Mouse (Mus musculus) embryonic facial prominence, embryonic 14.5 days (tissue): ENCODE measurements around the gene S100b. TPM values are rescaled to one million over a fixed set of nuclear protein-coding genes. Genes with fewer than 3 reads are reported as not detected.

Source experiments
- ATAC-seq: fragments of 200-750 bp; cut with Nextera tagmentation; 2 replicates; pipeline ENCODE4 v1.8.0; 2017; ENCODE audit warnings: low read depth, moderate number of reproducible peaks, moderate TSS enrichment
- DNase-seq: peaks from one replicate; pipeline ENCODE4 v3.0.0-alpha.2; 2015; ENCODE audit warnings: low spot score
- H3K27ac ChIP-seq: fragments of 300-500 bp; sonication (generic); replicated peaks from 2 replicates; pipeline ENCODE4 v1.5.1; 2014; ENCODE audit warnings: low read depth, mild to moderate bottlenecking, low read length, moderate library complexity
- H3K27me3 ChIP-seq: fragments of 300-500 bp; sonication (generic); replicated peaks from 2 replicates; pipeline ENCODE4 v1.6.1; 2014; ENCODE audit warnings: low read length; ENCODE audit not compliant: control insufficient read depth, insufficient read depth
- H3K36me3 ChIP-seq: fragments of 300-500 bp; sonication (generic); 2 replicates; pipeline ENCODE4 v1.6.1; 2014; ENCODE audit warnings: low read length, mixed read lengths; ENCODE audit not compliant: control insufficient read depth, insufficient read depth
- H3K4me1 ChIP-seq: fragments of 300-500 bp; sonication (generic); 2 replicates; pipeline ENCODE4 v1.6.1; 2014; ENCODE audit warnings: antibody characterized with exemption, low read length; ENCODE audit not compliant: control insufficient read depth, insufficient read depth
- H3K4me2 ChIP-seq: fragments of 300-500 bp; sonication (generic); 2 replicates; pipeline ENCODE4 v1.6.1; 2014; ENCODE audit warnings: low read depth, mild to moderate bottlenecking, low read length, moderate library complexity, mixed read lengths
- H3K4me3 ChIP-seq: fragments of 300-500 bp; sonication (generic); 2 replicates; pipeline ENCODE4 v1.5.1; 2014; ENCODE audit warnings: low read depth, mild to moderate bottlenecking, low read length
- H3K9ac ChIP-seq: fragments of 300-500 bp; sonication (generic); 2 replicates; pipeline ENCODE4 v1.6.1; 2014; ENCODE audit warnings: low read depth, mild to moderate bottlenecking, low read length, moderate library complexity, mixed read lengths
- H3K9me3 ChIP-seq: fragments of 300-500 bp; sonication (generic); 2 replicates; pipeline ENCODE4 v1.6.1; 2016; ENCODE audit warnings: low read length; ENCODE audit not compliant: control insufficient read depth
- whole genome bisulfite sequencing: fragments of 180-500 bp; shearing (Covaris S2); extraction: QIAGEN DNeasy Blood & Tissue Kit; methylation state at CpG from one replicate; pipeline ENCODE4 v1.1.7; 2014; 5-methylcytosine and 5-hydroxymethylcytosine counted together
- polyA plus RNA-seq: library from polyadenylated mRNA; unstranded; fragments of >200 nt; fragmentation: Nextera tagmentation; extraction: Ambion mirVana; gene quantifications from 2 replicates; pipeline ENCODE4 v1.2.1, GENCODE M21; 2014

S100b gene
- polyA plus RNA-seq, 1 experiment from 2014 or later, result 12.9 TPM

DNA sequence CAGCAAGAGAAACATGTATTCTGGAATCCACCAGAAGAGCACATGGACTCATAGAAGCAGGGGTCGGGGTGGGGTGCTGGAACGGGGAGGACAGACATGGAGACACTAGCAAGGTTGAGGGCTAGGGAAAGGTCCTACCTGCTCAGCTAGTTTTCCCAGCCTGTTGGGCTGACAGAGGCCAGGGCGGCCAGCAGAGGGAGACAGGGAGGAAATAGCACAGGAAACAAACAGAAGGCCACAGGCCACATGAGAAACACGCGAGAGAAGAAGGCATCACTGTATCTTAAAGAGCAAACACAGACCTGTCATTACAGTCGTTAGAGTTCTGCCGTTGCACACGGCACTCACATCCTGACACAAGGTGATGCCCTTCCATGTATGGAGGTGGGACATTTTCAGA is 17.6 kb downstream of the S100b start:
- 32% methylated on average over 8 of the region's 8 CpGs for WGBS

GRCm38 (mm10) chr10:76275256-76275655 is 21.6 kb downstream of the S100b start:
- no peaks in the 10 kb centered on the region for H3K9me3 ChIP-seq
- H3K27me3 ChIP-seq, result no peaks in the 10 kb centered on the region
- ATAC-seq, result no peak
- peaks cover 93% of the 10 kb centered on the region for H3K36me3 ChIP-seq
- no peak overlapping the region for H3K4me3 ChIP-seq
- no peak overlapping the region for H3K27ac ChIP-seq
- no peak overlapping the region for H3K4me2 ChIP-seq
- no peaks in the 10 kb centered on the region for H3K4me1 ChIP-seq
- DNase-seq, result no peak
- 82% methylated on average over 10 of the region's 10 CpGs for WGBS
- H3K9ac ChIP-seq, result no peak overlapping the region; the same call in 1 of the 2 replicates

More for the DNA sequence above, 17.6 kb downstream of the S100b start:
- H3K4me1 ChIP-seq, result no peaks in the 10 kb centered on the region
- peak overlapping the region; percentile 2; the same call in 1 of the 2 replicates for H3K9ac ChIP-seq
- H3K9me3 ChIP-seq, result no peaks in the 10 kb centered on the region
- H3K4me3 ChIP-seq, result no peak overlapping the region
- peaks cover 93% of the 10 kb centered on the region for H3K36me3 ChIP-seq
- no peaks in the 10 kb centered on the region for H3K27me3 ChIP-seq
- H3K4me2 ChIP-seq, result no peak overlapping the region
- no peak overlapping the region for H3K27ac ChIP-seq
- DNase-seq (peak; percentile 20), ATAC-seq (no peak)

- peaks cover 91% of the 10 kb centered on the region for H3K36me3 ChIP-seq
- H3K27me3 ChIP-seq, result no peaks in the 10 kb centered on the region
- no peak overlapping the region for H3K27ac ChIP-seq
- no peak overlapping the region for H3K4me3 ChIP-seq
- no peaks in the 10 kb centered on the region for H3K9me3 ChIP-seq
- H3K4me1 ChIP-seq, result no peaks in the 10 kb centered on the region
- no peak overlapping the region for H3K9ac ChIP-seq
- WGBS, result 76% methylated on average over 5 of the region's 5 CpGs
- no peak for ATAC-seq
- DNase-seq, result no peak
- no peak overlapping the region for H3K4me2 ChIP-seq
Observed at GRCm38 (mm10) chr10:76278541-76279097, 25.0 kb downstream of the S100b start.

DNA sequence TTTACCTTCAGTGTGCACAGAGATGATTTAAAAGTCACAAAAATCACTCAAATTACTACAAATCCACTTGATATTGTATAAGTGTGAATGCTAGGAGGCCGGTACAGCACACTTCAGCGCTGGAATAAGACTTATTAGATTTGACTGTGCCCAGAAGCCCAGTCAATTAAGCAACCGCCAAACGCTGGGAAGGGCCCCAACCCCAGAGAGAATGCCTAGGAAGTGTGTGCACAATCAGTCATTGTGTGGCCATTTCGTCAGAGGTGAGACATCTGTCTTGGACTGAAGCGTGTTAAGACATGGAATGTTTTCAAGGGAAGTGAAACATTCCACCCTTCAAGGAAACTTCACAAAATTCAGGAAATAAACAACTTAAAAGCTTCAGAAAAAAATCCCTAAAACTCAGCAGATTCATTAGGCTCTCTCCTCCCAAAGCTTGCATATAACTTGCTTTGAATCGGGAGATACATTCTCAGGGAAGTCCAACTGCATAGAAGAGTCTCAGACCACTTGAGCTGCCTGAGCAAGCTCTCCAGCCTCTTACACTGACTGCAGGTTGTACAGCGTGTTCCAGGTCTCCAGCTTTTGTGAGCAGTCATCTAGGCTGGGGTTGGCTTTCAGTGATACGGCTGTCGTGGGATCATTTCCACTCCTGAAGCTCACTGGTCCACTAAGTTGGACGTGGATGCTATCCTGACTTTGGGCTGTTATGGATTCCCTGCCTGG is 34.8 kb downstream of the S100b start:
- Histone ChIP-seq H3K27ac (no peak overlapping the region), H3K36me3 (peaks cover 94% of the 10 kb centered on the region), H3K27me3 (no peaks in the 10 kb centered on the region), H3K9me3 (no peaks in the 10 kb centered on the region), H3K4me3 (no peak overlapping the region), H3K9ac (no peak overlapping the region), H3K4me1 (no peaks in the 10 kb centered on the region), H3K4me2 (no peak overlapping the region)
- ATAC-seq (no peak), DNase-seq (peak; percentile 10)
- 58% methylated on average over 11 of the region's 11 CpGs for WGBS

GRCm38 (mm10) chr10:76289052-76289451 is 35.4 kb downstream of the S100b start:
- H3K4me3 ChIP-seq, result no peak overlapping the region
- no peak overlapping the region for H3K27ac ChIP-seq
- H3K9me3 ChIP-seq, result no peaks in the 10 kb centered on the region
- no peaks in the 10 kb centered on the region for H3K4me1 ChIP-seq
- no peak for DNase-seq
- ATAC-seq, result no peak
- H3K36me3 ChIP-seq, result peaks cover 94% of the 10 kb centered on the region
- no peak overlapping the region for H3K4me2 ChIP-seq
- 86% methylated on average over 5 of the region's 5 CpGs for WGBS
- H3K9ac ChIP-seq, result no peak overlapping the region
- no peaks in the 10 kb centered on the region for H3K27me3 ChIP-seq

GRCm38 (mm10) chr10:76289936-76290671 is 36.5 kb downstream of the S100b start:
- WGBS, result 83% methylated on average over 3 of the region's 3 CpGs
- Histone ChIP-seq H3K4me3 (no peak overlapping the region), H3K27ac (no peak overlapping the region), H3K4me2 (no peak overlapping the region), H3K27me3 (no peaks in the 10 kb centered on the region), H3K4me1 (no peaks in the 10 kb centered on the region), H3K9me3 (no peaks in the 10 kb centered on the region), H3K36me3 (peaks cover 95% of the 10 kb centered on the region), H3K9ac (no peak overlapping the region)
- DNase-seq, result no peak
- ATAC-seq, result no peak

GRCm38 (mm10) chr10:76293222-76293621 is 39.6 kb downstream of the S100b start:
- peak; percentile 72; the same call in 1 of the 2 replicates for ATAC-seq
- H3K4me1 ChIP-seq, result no peaks in the 10 kb centered on the region
- peak; percentile 43 for DNase-seq
- H3K9me3 ChIP-seq, result no peaks in the 10 kb centered on the region
- 89% methylated on average over 4 of the region's 4 CpGs for WGBS
- H3K4me2 ChIP-seq, result no peak overlapping the region
- no peak overlapping the region for H3K4me3 ChIP-seq
- no peaks in the 10 kb centered on the region for H3K27me3 ChIP-seq
- peaks cover 93% of the 10 kb centered on the region for H3K36me3 ChIP-seq
- no peak overlapping the region for H3K9ac ChIP-seq
- H3K27ac ChIP-seq, result no peak overlapping the region

DNA sequence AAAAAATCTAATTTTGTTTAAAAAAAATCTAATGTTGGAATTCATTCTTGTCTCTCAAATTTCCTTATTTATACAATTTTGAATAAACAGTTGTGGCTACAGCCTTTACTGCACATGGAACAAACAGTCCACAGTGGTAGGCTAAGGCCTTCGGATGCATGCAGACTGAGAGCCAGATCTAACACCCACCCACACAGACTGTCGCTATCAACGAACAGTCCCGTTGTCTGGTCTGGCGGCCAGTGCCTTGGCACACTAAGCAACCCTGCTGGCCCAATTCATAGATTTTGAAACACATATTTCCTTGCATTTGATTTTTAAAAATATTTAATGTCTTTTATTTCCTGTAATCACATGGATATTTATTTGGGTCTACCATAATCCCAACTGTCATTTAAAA is 46.5 kb downstream of the S100b start:
- Histone ChIP-seq H3K27ac (no peak overlapping the region), H3K36me3 (peaks cover 77% of the 10 kb centered on the region), H3K4me2 (no peak overlapping the region), H3K9me3 (no peaks in the 10 kb centered on the region), H3K4me1 (no peaks in the 10 kb centered on the region), H3K27me3 (no peaks in the 10 kb centered on the region), H3K9ac (no peak overlapping the region), H3K4me3 (no peak overlapping the region)
- no peak for ATAC-seq
- no peak for DNase-seq
- WGBS, result 91% methylated on average over 5 of the region's 5 CpGs
